Mouse (Mus musculus): ENCODE data around the gene Fam187b. TPM values are rescaled to one million over a fixed set of nuclear protein-coding genes. Genes with fewer than 3 reads are reported as not detected.

The Fam187b gene
- polyA plus RNA-seq, 1 experiment from 2014 or later: 5.0 TPM

DNA sequence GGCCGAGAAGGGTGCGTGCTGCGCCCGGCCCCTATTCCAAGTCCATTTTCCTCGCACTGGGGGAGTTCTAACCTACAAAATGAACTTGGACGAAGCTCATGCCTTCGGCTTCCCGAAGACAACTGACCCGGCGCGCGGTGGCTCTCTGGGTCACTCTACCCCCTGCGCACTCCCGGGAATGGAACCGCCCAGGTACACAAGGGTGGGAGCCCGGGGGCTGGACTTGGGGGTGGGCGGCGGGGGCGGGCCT lies 414 bp upstream of the Fam187b start, which contains the start of gene Lsr:
TSS of gene Lsr (minus strand) at position 214 of the 250 bp plus-strand sequence.
- no peak for TF ChIP-seq CTCF (IDR thresholded peaks at IDR 0.05; ENCODE audit: low read depth)
- TF ChIP-seq EP300 (IDR thresholded peaks at IDR 0.05; ENCODE audit: low read depth): no peak
- H3K4me3 ChIP-seq (ENCODE audit: low read depth, low read length): peak within 1 kb of the TSS; percentile 57
- H3K4me1 ChIP-seq (ENCODE audit: insufficient read depth): peaks cover 7% of the 10 kb centered on the region
- H3K27ac ChIP-seq (ENCODE audit: low read depth): peak within 1 kb of the TSS; percentile 92
- DNase-seq: no peak
- WGBS (ENCODE audit: insufficient replicate concordance): 4% methylated on average over 19 of the region's 19 CpGs
- H3K27me3 ChIP-seq (ENCODE audit: insufficient read depth, low read length): peaks cover 13% of the 10 kb centered on the region
- ATAC-seq: no peak
- no peaks in the 10 kb centered on the region for H3K9me3 ChIP-seq (ENCODE audit: low read length)
- peak within 1 kb of the TSS; percentile 70 for H3K9ac ChIP-seq (replicated peaks)
- peaks cover 3% of the 10 kb centered on the region for H3K36me3 ChIP-seq (replicated peaks; ENCODE audit: insufficient read depth, low read length)
- H3K4me2 ChIP-seq (ENCODE audit: low read depth, low read length): peak within 1 kb of the TSS; percentile 60

DNA sequence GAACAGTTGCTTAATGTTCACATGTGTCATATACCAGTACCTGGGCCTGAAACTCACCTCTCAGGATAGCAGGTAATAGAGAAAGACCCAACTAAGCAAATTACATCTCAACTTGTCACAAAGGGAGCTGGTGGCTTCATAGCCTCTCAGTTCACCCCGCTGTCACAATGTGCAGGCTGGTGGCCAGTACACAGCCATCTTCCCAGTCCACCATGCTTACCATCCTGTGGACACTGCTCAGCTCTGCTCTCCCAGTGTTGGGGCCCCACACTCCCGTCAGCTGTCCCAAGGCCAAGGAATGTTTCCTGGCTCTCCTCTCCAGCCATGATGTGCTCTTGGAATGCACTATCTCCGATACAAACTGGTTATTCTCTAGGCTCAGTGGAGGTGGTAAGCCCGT lies 8.1 kb downstream of the Fam187b start:
- no peak overlapping the region for H3K4me3 ChIP-seq (ENCODE audit: low read depth, low read length)
- no peak for TF ChIP-seq EP300 (IDR thresholded peaks at IDR 0.05; ENCODE audit: low read depth)
- TF ChIP-seq CTCF (IDR thresholded peaks at IDR 0.05; ENCODE audit: low read depth): no peak
- WGBS (ENCODE audit: insufficient replicate concordance): 77% methylated on average over 4 of the region's 4 CpGs
- ATAC-seq (no peak), DNase-seq (no peak)
- H3K27ac ChIP-seq (ENCODE audit: low read depth): no peak overlapping the region
- H3K9ac ChIP-seq (replicated peaks): no peak overlapping the region
- H3K4me2 ChIP-seq (ENCODE audit: low read depth, low read length): no peak overlapping the region
- no peaks in the 10 kb centered on the region for H3K9me3 ChIP-seq (ENCODE audit: low read length)
- H3K4me1 ChIP-seq (ENCODE audit: insufficient read depth): no peaks in the 10 kb centered on the region
- H3K27me3 ChIP-seq (ENCODE audit: insufficient read depth, low read length): no peaks in the 10 kb centered on the region
- peaks cover 3% of the 10 kb centered on the region; the same call in 1 of the 2 replicates for H3K36me3 ChIP-seq (replicated peaks; ENCODE audit: insufficient read depth, low read length)

DNA sequence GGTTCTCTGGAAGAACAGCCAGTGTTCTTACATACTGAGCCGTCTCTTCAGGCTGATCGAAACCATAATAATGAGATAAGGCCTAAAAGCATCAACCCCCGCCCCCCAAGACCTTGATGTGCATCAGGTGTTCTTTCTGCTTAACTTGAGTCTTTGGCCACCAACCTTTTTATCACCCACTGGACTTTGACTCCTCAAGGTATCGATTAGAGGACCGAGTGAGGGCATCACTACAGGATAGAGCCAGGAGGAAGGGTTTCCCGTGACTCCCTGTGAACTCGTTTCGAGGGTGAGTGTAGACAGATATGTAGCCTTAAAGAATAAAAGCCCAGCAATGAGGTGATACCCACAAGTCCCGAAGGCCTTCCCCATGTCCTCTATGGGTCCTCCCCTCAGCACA lies 11.8 kb downstream of the Fam187b start:
- no peak overlapping the region for H3K9ac ChIP-seq (replicated peaks)
- H3K4me1 ChIP-seq (ENCODE audit: insufficient read depth): peaks cover 17% of the 10 kb centered on the region; the same call in 1 of the 2 replicates
- no peak overlapping the region for H3K27ac ChIP-seq (ENCODE audit: low read depth)
- 73% methylated on average over 9 of the region's 9 CpGs for WGBS (ENCODE audit: insufficient replicate concordance)
- DNase-seq (no peak), ATAC-seq (peak; percentile 21; the same call in 1 of the 2 replicates)
- TF ChIP-seq EP300 (IDR thresholded peaks at IDR 0.05; ENCODE audit: low read depth) (no peak), CTCF (IDR thresholded peaks at IDR 0.05; ENCODE audit: low read depth) (no peak)
- H3K27me3 ChIP-seq (ENCODE audit: insufficient read depth, low read length): no peaks in the 10 kb centered on the region
- no peak overlapping the region for H3K4me2 ChIP-seq (ENCODE audit: low read depth, low read length)
- H3K36me3 ChIP-seq (replicated peaks; ENCODE audit: insufficient read depth, low read length): no peaks in the 10 kb centered on the region
- no peaks in the 10 kb centered on the region for H3K9me3 ChIP-seq (ENCODE audit: low read length)
- H3K4me3 ChIP-seq (ENCODE audit: low read depth, low read length): no peak overlapping the region

DNA sequence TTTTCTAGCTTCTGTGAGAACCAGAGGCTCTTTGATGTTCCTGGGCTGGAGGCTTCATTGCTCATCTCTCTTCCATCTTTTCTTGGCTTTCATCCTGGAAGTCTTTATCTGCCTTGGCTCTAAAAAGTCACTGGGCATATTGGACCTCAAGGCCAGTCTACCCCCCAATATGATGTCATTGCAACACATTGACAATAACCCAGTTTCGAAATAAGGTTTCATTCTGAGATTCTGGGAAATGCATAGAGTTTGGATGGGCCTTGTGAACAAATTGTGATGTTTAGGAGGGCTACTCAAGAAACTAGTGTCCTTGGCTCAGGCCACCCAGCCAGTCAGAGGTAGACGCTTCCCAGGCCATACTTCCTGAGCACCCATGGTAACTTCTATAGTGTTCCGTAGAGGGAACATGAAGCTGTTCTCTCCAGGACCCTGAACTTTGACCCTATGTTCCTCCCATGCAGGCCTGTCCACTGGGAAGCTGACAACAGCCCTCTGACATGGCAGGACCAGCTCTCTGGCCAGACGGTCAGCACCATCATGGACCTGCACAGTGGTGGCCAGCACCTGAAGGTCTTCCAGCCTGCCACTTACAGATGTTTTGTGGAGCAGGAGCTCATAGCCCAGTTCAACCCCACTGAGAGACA lies 15.1 kb downstream of the Fam187b start:
- Histone ChIP-seq H3K9me3 (ENCODE audit: low read length) (no peaks in the 10 kb centered on the region), H3K27ac (ENCODE audit: low read depth) (peak overlapping the region; percentile 51), H3K4me3 (ENCODE audit: low read depth, low read length) (no peak overlapping the region), H3K4me2 (ENCODE audit: low read depth, low read length) (no peak overlapping the region), H3K4me1 (ENCODE audit: insufficient read depth) (peaks cover 17% of the 10 kb centered on the region; the same call in 1 of the 2 replicates), H3K36me3 (replicated peaks; ENCODE audit: insufficient read depth, low read length) (no peaks in the 10 kb centered on the region), H3K27me3 (ENCODE audit: insufficient read depth, low read length) (no peaks in the 10 kb centered on the region), H3K9ac (replicated peaks) (no peak overlapping the region)
- ATAC-seq: peak; percentile 78
- WGBS (ENCODE audit: insufficient replicate concordance): 72% methylated on average over 4 of the region's 4 CpGs
- no peak for DNase-seq
- no peak for TF ChIP-seq EP300 (IDR thresholded peaks at IDR 0.05; ENCODE audit: low read depth)
- TF ChIP-seq CTCF (IDR thresholded peaks at IDR 0.05; ENCODE audit: low read depth): no peak

DNA sequence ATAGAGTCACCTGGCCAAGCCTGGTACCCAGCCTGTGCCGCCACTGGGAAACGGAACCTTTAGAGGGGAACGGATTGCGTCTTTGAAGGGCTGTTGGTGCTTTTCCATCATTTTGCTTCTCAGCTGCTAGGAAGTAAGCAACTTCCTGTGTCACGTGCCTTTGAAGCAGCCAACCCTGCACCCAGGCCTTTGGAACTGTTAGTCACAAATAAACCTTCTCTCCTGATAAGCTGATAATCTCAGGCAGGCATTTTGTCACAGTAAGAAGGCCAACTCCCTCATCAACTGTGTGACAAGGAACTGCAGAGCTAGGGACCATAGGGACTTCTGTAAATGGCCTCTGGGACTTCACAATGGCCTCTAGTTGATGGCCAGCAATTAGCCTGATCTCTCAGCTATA lies 18.6 kb downstream of the Fam187b start:
- no peak for DNase-seq

DNA sequence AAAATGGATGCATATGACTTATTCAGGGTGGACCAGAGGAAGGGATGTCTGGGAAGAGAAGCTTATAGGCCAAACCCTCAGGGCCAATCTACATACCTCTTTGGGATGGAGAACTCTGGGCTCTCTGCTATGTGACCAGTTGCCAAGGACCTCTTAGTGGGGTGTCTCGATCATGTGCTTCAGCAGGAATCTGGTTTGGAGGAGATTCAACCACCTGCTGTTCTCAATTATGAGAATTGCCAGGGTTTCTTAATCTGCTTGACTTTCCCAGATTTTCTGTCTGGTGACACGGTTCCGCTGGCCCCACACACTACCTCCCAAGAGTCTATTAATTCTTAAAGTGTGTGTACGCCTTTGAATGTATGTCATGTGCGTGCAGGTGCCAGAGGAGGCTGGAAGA lies 20.4 kb downstream of the Fam187b start:
- no peak overlapping the region for H3K9ac ChIP-seq (replicated peaks)
- no peak overlapping the region for H3K4me3 ChIP-seq (ENCODE audit: low read depth, low read length)
- H3K27ac ChIP-seq (ENCODE audit: low read depth): no peak overlapping the region
- H3K27me3 ChIP-seq (ENCODE audit: insufficient read depth, low read length): no peaks in the 10 kb centered on the region
- peaks cover 3% of the 10 kb centered on the region; the same call in 1 of the 2 replicates for H3K9me3 ChIP-seq (ENCODE audit: low read length)
- H3K36me3 ChIP-seq (replicated peaks; ENCODE audit: insufficient read depth, low read length): no peaks in the 10 kb centered on the region
- 89% methylated on average over 5 of the region's 5 CpGs for WGBS (ENCODE audit: insufficient replicate concordance)
- no peak for ATAC-seq
- no peak overlapping the region for H3K4me2 ChIP-seq (ENCODE audit: low read depth, low read length)
- peaks cover 2% of the 10 kb centered on the region; the same call in 1 of the 2 replicates for H3K4me1 ChIP-seq (ENCODE audit: insufficient read depth)
- DNase-seq: no peak
- TF ChIP-seq CTCF (IDR thresholded peaks at IDR 0.05; ENCODE audit: low read depth) (no peak), EP300 (IDR thresholded peaks at IDR 0.05; ENCODE audit: low read depth) (no peak)

More for the DNA sequence above, 18.6 kb downstream of the Fam187b start:
- H3K27ac ChIP-seq (ENCODE audit: low read depth): no peak overlapping the region
- H3K4me3 ChIP-seq (ENCODE audit: low read depth, low read length): no peak overlapping the region
- ATAC-seq: no peak
- 55% methylated on average over 5 of the region's 5 CpGs for WGBS (ENCODE audit: insufficient replicate concordance)
- no peak overlapping the region for H3K4me2 ChIP-seq (ENCODE audit: low read depth, low read length)
- H3K9me3 ChIP-seq (ENCODE audit: low read length): peaks cover 3% of the 10 kb centered on the region; the same call in 1 of the 2 replicates
- no peak overlapping the region for H3K9ac ChIP-seq (replicated peaks)
- peaks cover 15% of the 10 kb centered on the region; the same call in 1 of the 2 replicates for H3K4me1 ChIP-seq (ENCODE audit: insufficient read depth)
- H3K36me3 ChIP-seq (replicated peaks; ENCODE audit: insufficient read depth, low read length): no peaks in the 10 kb centered on the region
- TF ChIP-seq CTCF (IDR thresholded peaks at IDR 0.05; ENCODE audit: low read depth) (no peak), EP300 (IDR thresholded peaks at IDR 0.05; ENCODE audit: low read depth) (no peak)
- H3K27me3 ChIP-seq (ENCODE audit: insufficient read depth, low read length): no peaks in the 10 kb centered on the region
